Mouse (Mus musculus) olfactory bulb, adult 2 months (tissue): Measurements from ENCODE around the gene Vangl1.

Source experiments
- CTCF ChIP-seq: fragments of 200-500 bp; IDR thresholded peaks from 2 replicates; pipeline ENCODE4 v1.5.1; 2012; ENCODE audit warnings: low read depth, mild to moderate bottlenecking, low read length, moderate library complexity; ENCODE audit not compliant: insufficient read depth
- POLR2A ChIP-seq: fragments of 200-500 bp; IDR thresholded peaks from 2 replicates; pipeline ENCODE4 v1.6.1; 2012; ENCODE audit warnings: mild to moderate bottlenecking, low read depth, low read length, moderate library complexity; ENCODE audit not compliant: insufficient read depth

- TF ChIP-seq POLR2A, result no peak
- TF ChIP-seq CTCF, result no peak
Measured at GRCm38 (mm10) chr3:102203781-102204721, at the start of gene Vangl1.
